Mouse (Mus musculus) limb, embryonic 11.5 days (tissue): ENCODE results near the gene Hdac6. TPM values are rescaled to one million over a fixed set of nuclear protein-coding genes. Genes with fewer than 3 reads are reported as not detected.

Source experiments
- ATAC-seq: fragments of 200-750 bp; cut with Nextera tagmentation; 2 replicates; pipeline ENCODE4 v1.8.0; 2017; ENCODE audit warnings: low read depth; ENCODE audit not compliant: insufficient number of reproducible peaks, low FRiP score, low TSS enrichment
- DNase-seq: peaks from one replicate; pipeline ENCODE4 v3.0.0-alpha.2; 2015; ENCODE audit warnings: low spot score
- H3K27ac ChIP-seq: fragments of 300-500 bp; sonication (generic); replicated peaks from 2 replicates; pipeline ENCODE4 v1.5.1; 2014; ENCODE audit warnings: low read depth, mild to moderate bottlenecking, low read length
- H3K27me3 ChIP-seq: fragments of 300-500 bp; sonication (generic); 2 replicates; pipeline ENCODE4 v1.6.1; 2014; ENCODE audit warnings: mild to moderate bottlenecking, low read length, mixed read lengths; ENCODE audit not compliant: control insufficient read depth, insufficient read depth
- H3K36me3 ChIP-seq: fragments of 300-500 bp; sonication (generic); 2 replicates; pipeline ENCODE4 v1.6.1; 2014; ENCODE audit warnings: mild to moderate bottlenecking, low read length, moderate library complexity, mixed read lengths; ENCODE audit not compliant: control insufficient read depth, insufficient read depth
- H3K4me1 ChIP-seq: fragments of 300-500 bp; sonication (generic); 2 replicates; pipeline ENCODE4 v1.6.1; 2014; ENCODE audit warnings: low read length, mixed read lengths; ENCODE audit not compliant: control insufficient read depth, insufficient read depth
- H3K4me2 ChIP-seq: fragments of 300-500 bp; sonication (generic); 2 replicates; pipeline ENCODE4 v1.6.1; 2014; ENCODE audit warnings: low read depth, mild to moderate bottlenecking, moderate library complexity; ENCODE audit not compliant: severe bottlenecking
- H3K4me3 ChIP-seq: fragments of 300-500 bp; sonication (generic); 2 replicates; pipeline ENCODE4 v1.5.1; 2014; ENCODE audit warnings: low read depth, low read length
- H3K9ac ChIP-seq: fragments of 300-500 bp; sonication (generic); 2 replicates; pipeline ENCODE4 v1.6.1; 2014; ENCODE audit warnings: mild to moderate bottlenecking, low read length
- H3K9me3 ChIP-seq: fragments of 300-500 bp; sonication (generic); 2 replicates; pipeline ENCODE4 v1.6.1; 2016; ENCODE audit warnings: low read length; ENCODE audit not compliant: control insufficient read depth
- WGBS: fragments of 180-500 bp; shearing (Covaris S2); extraction: QIAGEN DNeasy Blood & Tissue Kit; methylation state at CpG from one replicate; pipeline ENCODE4 v1.1.7; 2014; 5-methylcytosine and 5-hydroxymethylcytosine counted together
- polyA plus RNA-seq: library from polyadenylated mRNA; unstranded; fragments of >200 nt; fragmentation: Nextera tagmentation; extraction: Ambion mirVana; gene quantifications from 2 replicates; pipeline ENCODE4 v1.2.1, GENCODE M21; 2014

Hdac6 gene
- polyA plus RNA-seq, 1 experiment from 2014 or later = 43.6 TPM

DNA sequence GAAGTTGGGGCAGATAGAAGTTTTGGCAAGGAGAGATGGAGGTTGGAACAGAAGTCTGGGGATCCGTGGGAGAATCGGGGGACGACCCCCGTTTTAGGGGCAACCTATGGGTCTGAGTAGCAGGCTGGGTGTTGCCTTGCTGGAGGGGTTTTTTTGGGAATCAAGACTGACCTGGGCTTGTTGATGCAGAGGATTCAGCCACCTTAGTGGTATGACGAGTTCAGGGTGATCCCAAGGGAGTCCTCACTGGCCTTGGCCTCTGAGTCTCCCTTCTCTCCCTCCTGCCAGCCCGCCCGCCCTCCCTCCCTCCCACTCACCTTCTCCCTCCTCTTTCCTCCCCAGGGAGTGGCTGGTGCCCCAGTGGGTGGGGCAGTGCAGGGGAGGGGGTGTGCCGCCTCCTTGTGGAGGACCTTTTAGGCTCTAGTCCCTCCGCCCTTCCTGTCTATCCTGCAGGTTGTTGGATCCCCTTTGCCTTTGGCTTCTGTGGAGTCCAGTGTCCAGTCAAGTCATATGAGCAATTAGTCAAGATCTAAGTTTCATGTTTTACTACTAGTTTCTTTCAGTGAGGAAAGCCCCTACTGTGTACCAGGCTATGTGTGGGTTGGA, 20.0 kb upstream of the Hdac6 start:
- Histone ChIP-seq H3K9ac (no peak overlapping the region), H3K36me3 (no peaks in the 10 kb centered on the region), H3K27me3 (no peaks in the 10 kb centered on the region), H3K4me3 (no peak overlapping the region), H3K27ac (no peak overlapping the region), H3K4me1 (no peaks in the 10 kb centered on the region), H3K4me2 (no peak overlapping the region), H3K9me3 (no peaks in the 10 kb centered on the region)
- DNase-seq = no peak
- ATAC-seq = no peak
- WGBS = 79% methylated on average over 7 of the region's 9 CpGs

DNA sequence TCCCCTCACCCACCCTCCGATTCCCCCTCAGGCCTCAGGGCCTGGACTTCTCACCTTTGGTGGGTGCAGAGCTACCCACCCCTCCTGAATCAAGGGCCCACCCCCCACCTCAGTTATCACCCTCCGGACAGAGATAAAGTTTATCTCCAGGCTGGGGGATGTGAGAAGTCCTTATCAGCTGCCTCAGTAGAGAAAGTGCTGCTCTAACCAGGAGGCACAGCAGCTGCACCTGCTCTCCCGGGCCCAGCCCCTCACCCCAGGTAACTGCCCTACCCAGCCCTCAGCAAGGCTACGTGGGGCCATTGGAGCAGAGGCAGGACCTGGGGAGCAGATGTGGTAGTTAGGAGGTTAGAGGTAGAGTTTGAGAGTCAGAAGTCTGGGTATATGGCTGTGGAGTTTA, 18.5 kb upstream of the Hdac6 start:
- DNase-seq = no peak
- H3K4me1 ChIP-seq = no peaks in the 10 kb centered on the region
- ATAC-seq = no peak
- no peaks in the 10 kb centered on the region for H3K36me3 ChIP-seq
- H3K4me3 ChIP-seq = no peak overlapping the region
- no peaks in the 10 kb centered on the region for H3K27me3 ChIP-seq
- H3K9ac ChIP-seq = no peak overlapping the region
- no peak overlapping the region for H3K4me2 ChIP-seq
- 65% methylated on average over 4 of the region's 4 CpGs for WGBS
- no peaks in the 10 kb centered on the region; the same call in 1 of the 2 replicates for H3K9me3 ChIP-seq
- H3K27ac ChIP-seq = no peak overlapping the region

DNA sequence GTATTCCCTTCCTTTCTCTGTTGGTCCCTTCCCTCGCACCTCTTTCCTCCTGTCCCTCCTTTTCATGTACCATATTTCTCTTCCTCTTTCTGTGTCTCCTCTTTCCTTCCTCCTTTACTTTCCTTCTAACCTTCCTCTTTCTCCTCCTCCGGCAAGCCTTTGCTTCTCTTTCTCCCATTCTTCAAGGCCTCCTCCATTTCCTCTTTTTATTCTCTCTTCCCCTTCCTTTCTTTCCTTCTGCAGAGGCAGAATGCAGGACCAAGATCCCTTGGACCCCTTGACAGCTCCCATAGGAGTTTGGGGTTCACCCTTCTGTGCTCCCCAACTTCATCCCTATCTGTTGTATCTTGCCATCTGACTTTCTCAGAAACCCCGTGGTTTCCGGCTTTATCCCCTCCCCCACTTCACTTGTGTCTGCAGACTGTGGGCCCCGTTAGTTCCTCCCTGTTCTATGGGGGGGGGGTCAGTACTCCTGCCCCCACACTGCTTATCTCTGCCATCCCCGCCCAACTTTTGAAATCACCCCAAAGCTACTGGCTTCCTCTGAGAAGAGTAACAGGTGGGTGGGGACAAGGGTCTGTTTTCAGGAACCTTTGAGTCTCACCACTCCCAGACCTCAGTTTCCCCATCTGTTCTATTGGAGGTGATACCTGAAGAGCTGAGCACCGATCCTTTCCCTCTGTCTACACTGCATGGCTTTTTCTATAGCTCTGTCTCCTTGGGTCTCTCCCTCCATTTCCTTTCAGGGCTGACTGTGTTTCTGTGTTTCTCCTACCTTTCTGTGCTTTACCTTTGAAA, 16.3 kb upstream of the Hdac6 start:
- WGBS = 77% methylated on average over 7 of the region's 7 CpGs
- H3K4me2 ChIP-seq = no peak overlapping the region
- ATAC-seq = no peak

DNA sequence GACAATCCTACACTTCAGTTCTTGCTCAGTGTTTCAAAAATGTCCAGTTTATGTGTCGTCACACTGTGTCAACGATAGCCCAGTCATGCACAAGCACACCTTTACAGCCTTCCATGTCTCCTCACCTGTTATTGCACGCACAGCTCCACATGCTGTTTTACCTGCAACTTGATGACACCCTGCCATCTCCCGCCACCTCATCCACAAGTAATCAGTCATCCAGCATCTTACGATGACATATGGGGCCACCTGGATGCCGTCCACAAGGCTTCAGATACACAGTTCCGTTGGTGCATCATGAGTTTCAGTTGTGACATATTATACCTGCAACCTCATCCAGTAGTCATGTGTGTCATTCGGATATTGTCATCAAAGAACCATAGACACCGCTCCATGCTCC, 11.2 kb upstream of the Hdac6 start:
- Histone ChIP-seq H3K4me2 (no peak overlapping the region), H3K27me3 (no peaks in the 10 kb centered on the region), H3K27ac (no peak overlapping the region), H3K36me3 (no peaks in the 10 kb centered on the region), H3K4me1 (no peaks in the 10 kb centered on the region), H3K4me3 (no peak overlapping the region), H3K9ac (no peak overlapping the region), H3K9me3 (no peaks in the 10 kb centered on the region; the same call in 1 of the 2 replicates)
- no peak for DNase-seq
- 92% methylated on average over 9 of the region's 9 CpGs for WGBS
- ATAC-seq = no peak

More for the DNA sequence above, 16.3 kb upstream of the Hdac6 start:
- Histone ChIP-seq H3K36me3 (no peaks in the 10 kb centered on the region), H3K9ac (no peak overlapping the region), H3K4me1 (no peaks in the 10 kb centered on the region), H3K4me3 (no peak overlapping the region), H3K27ac (no peak overlapping the region), H3K27me3 (no peaks in the 10 kb centered on the region), H3K9me3 (no peaks in the 10 kb centered on the region; the same call in 1 of the 2 replicates)
- DNase-seq = no peak

DNA sequence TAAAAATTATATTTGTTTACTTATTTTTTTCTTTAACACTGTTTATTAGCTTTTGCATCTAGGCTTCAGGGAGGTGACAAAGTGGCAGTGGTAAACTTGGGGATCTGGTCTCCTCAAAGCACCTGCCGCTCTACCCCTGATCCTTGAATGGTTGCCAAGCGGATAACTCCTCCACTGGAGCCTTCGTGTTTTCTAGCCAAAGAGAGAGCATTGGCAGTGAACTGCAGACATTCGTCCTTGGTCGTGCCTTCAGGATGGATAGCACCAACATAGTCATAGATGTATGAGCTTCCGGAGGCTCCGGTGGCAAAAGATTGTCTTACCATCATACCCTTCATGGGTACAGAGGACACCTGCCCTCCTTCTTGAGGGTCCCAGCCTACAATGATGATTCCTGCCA, 2.4 kb upstream of the Hdac6 start:
- DNase-seq = no peak
- no peaks in the 10 kb centered on the region for H3K27me3 ChIP-seq
- H3K9me3 ChIP-seq = no peaks in the 10 kb centered on the region
- no peak overlapping the region for H3K4me3 ChIP-seq
- no peaks in the 10 kb centered on the region for H3K36me3 ChIP-seq
- no peaks in the 10 kb centered on the region for H3K4me1 ChIP-seq
- no peak for ATAC-seq
- H3K9ac ChIP-seq = no peak overlapping the region
- H3K4me2 ChIP-seq = no peak overlapping the region
- no peak overlapping the region for H3K27ac ChIP-seq
- WGBS = 87% methylated on average over 7 of the region's 7 CpGs

DNA sequence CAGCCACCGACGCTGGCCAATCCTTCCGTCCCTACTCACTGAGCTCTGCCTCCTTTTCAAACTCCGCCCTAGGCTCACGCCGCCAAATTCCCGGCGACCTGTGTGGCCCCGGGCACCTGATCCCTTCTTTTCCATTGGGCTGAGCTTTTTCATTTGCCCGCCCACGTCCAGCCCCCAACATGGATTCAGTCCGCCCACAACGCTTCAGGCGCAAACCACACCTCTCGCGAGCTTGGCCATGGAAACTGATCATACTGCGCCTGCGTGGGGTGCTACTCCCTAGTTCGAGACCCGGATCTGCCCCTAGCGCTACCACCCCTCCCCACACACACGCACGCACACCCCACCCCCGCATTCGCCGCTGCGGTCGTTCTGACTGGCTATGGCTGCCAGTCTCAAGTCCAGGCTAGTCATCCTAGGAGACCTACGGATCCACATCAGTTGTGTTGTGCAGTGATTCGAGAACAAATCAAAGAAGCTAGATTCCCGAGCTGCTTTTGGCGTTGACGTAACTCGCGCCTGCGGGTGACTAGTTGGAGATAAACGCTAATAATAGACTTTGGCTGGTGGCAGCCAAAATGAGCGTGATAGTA, 307 bp upstream of the Hdac6 start:
- Histone ChIP-seq H3K4me2 (peak overlapping the region; percentile 31), H3K27ac (no peak overlapping the region), H3K4me1 (no peaks in the 10 kb centered on the region), H3K4me3 (peak overlapping the region; percentile 26), H3K9me3 (no peaks in the 10 kb centered on the region), H3K9ac (peak overlapping the region; percentile 58), H3K27me3 (no peaks in the 10 kb centered on the region), H3K36me3 (no peaks in the 10 kb centered on the region)
- ATAC-seq (peak; percentile 99; the same call in 1 of the 2 replicates), DNase-seq (peak; percentile 91)
- WGBS = 16% methylated on average over 38 of the region's 38 CpGs

DNA sequence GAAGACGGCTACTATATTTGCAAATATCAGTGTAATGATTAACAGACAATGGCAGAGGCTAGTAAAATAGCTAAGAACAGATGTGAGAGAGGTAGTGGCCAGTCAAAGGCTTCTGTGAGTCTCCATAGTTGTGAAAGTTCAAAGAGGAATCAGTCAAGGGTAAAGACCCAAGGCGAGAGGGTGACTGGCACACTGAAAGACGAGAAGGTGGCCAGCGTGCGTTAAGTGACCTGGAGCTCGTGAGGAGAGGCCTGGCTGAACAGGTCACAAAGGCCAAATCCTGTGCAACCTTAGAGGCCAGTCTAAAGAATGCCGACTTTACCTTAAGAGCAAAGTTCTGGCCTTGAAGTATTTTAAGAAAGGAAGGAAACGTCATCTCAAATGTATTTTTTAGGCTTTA, 2.1 kb downstream of the Hdac6 start:
- no peak overlapping the region for H3K4me2 ChIP-seq
- ATAC-seq (no peak), DNase-seq (no peak)
- H3K27me3 ChIP-seq = no peaks in the 10 kb centered on the region
- H3K36me3 ChIP-seq = no peaks in the 10 kb centered on the region
- 60% methylated on average over 8 of the region's 8 CpGs for WGBS
- no peaks in the 10 kb centered on the region for H3K9me3 ChIP-seq
- H3K4me3 ChIP-seq = no peak overlapping the region
- no peak overlapping the region for H3K27ac ChIP-seq
- H3K9ac ChIP-seq = no peak overlapping the region
- no peaks in the 10 kb centered on the region for H3K4me1 ChIP-seq

DNA sequence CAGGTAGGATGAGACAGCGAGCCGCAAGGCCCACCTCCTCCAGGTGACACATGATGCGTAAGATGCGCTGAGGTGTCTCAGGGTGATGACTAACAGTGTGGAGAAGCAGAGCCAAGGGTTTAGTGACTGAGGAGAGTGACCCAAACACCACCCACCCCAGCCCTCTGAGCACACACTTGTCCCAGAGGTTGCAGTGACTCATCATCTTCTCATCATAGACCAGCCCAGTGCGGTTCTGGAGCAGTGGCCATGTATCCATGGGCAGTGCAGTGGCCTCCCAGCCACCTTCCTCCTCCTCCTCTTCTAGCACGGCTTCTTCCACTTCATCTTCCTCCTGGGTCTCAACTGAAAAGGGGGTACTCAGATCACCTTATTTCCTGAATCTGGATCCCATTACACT, 10.0 kb downstream of the Hdac6 start:
- WGBS = 89% methylated on average over 6 of the region's 6 CpGs
- H3K27ac ChIP-seq = no peak overlapping the region
- DNase-seq (no peak), ATAC-seq (no peak)
- no peaks in the 10 kb centered on the region for H3K27me3 ChIP-seq
- no peaks in the 10 kb centered on the region for H3K4me1 ChIP-seq
- no peaks in the 10 kb centered on the region for H3K9me3 ChIP-seq
- no peak overlapping the region for H3K4me3 ChIP-seq
- H3K4me2 ChIP-seq = no peak overlapping the region
- H3K9ac ChIP-seq = no peak overlapping the region
- H3K36me3 ChIP-seq = peaks cover 2% of the 10 kb centered on the region; the same call in 1 of the 2 replicates
